Mouse (Mus musculus) heart, postnatal 10 days (tissue): Measurements from ENCODE around the gene Scaf4. TPM values are rescaled to one million over a fixed set of nuclear protein-coding genes. Genes with fewer than 3 reads are reported as not detected.

ENCODE experiments used
- DNase-seq, 2 experiments: peaks; one replicate each; pipeline ENCODE4 v3.0.0; 2021
- intact Hi-C: fragments of 180-260 bp; cut with DNase I; formaldehyde crosslinking; loops from one replicate; pipeline ENCODE4 v1.15.1; 2025
- total RNA-seq, 2 experiments: library from RNA; stranded (reverse); gene quantifications; 2 replicates each; pipeline ENCODE4 v1.2.3; 2021

The Scaf4 gene
- total RNA-seq, 2 experiments from 2014 or later, result 26.8 to 31.2 TPM

DNA sequence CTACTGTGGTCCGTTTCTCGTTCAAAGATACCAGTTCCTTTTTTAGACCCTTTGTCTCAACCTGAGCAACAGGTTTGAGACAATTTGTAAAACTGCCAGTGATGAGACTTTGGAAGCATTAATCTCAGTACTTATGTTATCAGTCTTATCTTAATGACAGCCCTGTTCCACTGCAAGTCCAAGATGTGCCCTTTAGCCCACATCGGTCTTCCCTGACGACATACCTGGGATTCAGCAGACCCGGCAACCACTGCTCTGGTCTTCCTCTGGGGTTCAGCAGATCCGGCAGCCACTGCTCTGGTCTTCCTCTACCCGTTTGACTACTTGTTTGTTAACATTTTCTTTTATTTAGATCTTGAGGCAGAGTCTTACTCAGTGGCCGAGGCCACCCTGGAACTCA, 72.5 kb downstream of the Scaf4 start:
- intact Hi-C loops, result no loop called here

DNA sequence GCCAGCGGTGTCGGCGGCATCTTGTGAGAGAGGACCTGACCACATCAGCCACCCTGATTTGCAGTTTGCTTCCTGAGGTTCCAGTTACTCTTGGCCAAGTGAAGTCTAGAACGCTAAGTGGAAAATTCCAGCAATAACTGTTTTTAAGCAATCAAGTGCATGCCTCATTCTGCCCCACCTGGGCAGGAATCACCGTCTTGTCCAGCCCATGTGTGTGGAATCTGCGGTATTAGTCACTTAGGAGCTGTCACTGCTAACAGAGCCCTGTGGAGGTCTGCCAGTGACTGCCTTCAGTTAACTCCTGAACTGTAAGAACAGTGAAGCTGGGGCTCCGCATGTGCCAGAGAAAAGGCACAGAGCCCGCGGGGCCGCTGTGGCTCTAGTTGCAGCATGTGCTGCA, 73.6 kb downstream of the Scaf4 start:
- intact Hi-C loops, result no loop called here
- DNase-seq, result no peak

More for the DNA sequence above, 72.5 kb downstream of the Scaf4 start:
- no peak for DNase-seq

DNA sequence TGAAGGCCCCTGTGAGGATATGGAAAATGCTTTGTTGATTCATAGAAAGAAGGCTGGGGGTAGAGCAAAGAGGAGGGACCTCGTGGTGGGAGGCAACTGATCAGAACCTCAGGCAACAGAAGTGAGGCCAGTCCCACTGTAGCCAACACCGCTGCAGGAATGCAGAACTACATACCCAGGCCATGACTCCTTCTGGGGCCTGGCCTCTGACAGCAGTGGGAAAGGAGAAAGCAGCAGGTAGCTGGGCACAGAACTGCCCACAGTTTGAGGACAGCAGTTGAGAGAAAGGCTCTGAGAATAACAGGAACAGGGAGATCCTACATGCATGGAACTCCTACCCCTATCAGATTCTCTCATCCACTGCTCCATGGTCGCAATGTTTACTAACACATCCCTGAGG, 75.3 kb downstream of the Scaf4 start:
- intact Hi-C loops, result no loop called here

DNA sequence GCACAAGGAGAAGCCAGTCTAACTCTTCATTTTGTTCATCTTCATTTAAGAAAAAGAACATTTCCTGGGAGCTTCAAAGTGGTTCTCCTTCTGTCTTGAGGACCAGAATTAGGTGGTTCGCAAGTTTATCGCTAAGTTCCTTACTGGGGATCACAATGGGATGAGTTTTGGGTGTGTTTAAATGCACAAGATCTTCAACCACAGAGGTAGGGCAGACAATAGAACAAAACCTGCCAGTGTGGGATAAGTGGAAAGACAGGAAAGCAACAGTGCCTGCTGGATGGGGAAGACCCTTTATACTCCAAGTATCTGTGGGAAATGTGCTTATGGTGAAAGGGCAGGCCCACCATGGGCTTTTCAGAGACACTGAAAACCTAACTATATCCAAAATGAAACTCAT, 79.4 kb downstream of the Scaf4 start:
- no peak for DNase-seq
- intact Hi-C loops, result no loop called here

More for the DNA sequence above, 75.3 kb downstream of the Scaf4 start:
- DNase-seq, result no peak

DNA sequence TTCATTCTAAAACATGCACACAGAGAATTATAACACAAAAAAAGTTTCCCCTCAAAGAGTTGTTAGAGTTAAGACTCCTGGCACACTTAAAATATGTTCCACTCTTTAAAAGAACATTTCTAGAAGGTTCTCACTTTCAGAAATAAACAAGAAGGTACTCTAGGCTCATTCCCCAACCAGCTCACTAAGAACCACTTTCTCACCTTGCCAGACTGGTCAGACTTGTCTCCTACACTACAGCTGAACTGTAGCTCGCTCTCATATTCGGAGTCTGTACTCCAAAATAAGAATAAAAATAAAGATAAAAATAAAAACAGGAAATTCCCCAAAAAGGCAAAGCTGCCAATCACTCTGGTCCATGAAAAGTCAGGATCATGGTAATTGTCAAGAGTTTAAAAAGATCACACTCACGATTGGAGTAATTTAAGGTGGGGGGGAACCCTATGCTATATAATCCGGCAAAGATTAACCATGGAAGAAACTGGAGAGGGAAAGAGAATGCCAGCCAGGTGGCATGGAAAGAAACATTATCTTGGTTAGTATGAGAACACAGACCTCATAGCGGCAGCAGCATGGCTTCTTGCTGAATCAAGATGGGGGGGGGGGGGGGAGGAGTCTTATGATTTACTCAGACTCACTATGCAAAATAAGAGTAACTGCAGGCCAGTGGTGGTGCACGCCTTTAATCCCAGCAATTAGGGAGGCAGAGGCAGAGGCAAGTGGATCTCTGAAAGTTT, 80.9 kb downstream of the Scaf4 start:
- DNase-seq, result no peak
- intact Hi-C loops, result no loop called here

DNA sequence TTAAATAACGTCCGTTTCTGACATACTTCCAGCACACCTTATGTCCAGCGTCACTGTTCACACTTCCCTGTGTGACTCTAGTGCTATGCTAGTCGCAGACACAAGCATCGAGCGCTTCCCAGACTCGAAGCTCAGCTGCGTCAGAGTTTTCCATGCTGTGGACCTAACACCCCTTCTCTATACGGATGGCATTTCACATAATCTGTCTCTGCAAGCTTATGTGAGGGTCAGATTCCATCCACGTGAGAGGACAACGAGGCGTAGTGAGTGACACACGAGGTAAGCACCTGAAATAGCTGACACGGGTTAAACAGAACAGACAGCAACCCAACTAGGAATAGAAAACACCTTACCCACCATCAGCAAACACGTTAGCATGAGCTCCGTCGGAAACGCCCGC, 82.2 kb downstream of the Scaf4 start:
- intact Hi-C loops, result no loop called here

DNA sequence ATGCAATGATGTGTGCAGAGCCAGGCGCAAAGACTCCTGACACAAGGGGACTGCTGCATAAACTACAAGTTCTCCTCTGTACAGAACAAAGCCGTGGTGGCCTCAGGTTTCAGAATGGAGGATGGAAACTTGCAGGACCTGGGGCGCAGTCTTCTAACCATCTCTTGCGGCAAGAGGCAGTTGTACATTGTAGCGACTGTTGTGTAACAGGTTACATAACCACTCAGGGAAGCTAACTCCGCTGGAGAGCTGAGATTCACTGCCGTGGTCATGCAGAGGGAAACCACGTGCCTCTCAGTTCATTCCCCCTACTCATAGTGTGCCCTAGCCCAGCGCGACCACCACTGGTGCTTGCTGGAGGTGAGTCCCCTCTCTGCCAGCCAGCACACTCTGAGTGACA, 85.1 kb downstream of the Scaf4 start:
- no peak for DNase-seq
- intact Hi-C loops, result loop anchor here (5.0 kb wide), 1 partner anchor 83 kb away; the partner anchor contains the start of gene Scaf4

More for the DNA sequence above, 82.2 kb downstream of the Scaf4 start:
- DNase-seq, result no peak

DNA sequence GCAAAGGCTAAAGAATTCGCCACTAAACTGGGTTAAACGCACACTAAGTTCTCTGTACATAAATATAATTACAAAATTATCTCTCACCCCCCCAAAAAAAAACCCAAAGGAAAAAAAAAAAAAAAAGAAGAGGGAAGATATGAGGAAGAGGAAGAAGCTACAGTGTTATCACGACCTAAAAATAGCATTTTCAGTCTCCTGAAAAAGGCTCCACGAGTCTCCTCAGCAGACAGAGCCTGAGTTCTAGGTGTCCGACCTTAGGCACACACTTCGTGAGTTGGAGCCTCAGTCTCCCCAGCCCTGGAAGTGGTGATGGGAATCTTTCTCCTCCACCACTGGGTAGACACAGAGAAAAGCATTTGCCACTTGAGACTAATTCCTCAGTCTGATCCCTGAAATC, 85.7 kb downstream of the Scaf4 start:
- intact Hi-C loops, result loop anchor here (5.0 kb wide), 1 partner anchor 84 kb away; the partner anchor contains the start of gene Scaf4
- no peak for DNase-seq

DNA sequence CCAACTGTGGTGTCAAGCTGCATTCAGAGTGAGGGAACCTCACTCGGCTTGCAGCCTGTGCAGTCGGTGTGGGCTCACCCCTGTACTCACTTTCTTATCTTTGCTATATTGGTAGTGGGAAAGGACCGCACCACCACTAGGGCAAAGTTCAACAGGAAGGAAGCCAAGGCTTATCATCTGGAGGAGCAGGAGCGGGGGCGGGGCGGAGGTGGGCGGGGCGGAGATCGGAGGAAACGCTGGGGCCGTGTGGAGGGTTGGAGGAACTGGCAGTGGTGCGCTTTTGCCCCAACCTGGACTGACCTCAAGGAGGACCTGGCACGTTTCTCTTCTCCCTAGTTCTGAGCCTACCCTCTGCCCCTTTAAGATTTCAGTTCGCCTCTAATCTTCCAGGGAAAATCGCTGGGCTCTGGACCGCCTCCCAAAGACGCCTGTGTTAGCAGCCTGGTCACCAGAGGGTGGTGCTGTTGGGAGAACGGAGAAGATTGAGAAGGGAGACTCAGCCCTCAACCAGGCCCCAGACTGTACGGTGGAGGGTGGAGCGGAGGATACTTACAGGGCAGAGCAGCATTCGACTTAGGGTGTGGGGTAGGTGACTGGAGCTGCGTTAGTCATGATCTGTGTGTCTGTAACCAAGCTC, 86.8 kb downstream of the Scaf4 start:
- DNase-seq, result peak; percentile 88 to 90
- intact Hi-C loops, result loop anchor here (1.0 to 5.0 kb wide), 2 partner anchors 23 to 85 kb away; partner anchors contain the start of genes Scaf4 and Sod1

DNA sequence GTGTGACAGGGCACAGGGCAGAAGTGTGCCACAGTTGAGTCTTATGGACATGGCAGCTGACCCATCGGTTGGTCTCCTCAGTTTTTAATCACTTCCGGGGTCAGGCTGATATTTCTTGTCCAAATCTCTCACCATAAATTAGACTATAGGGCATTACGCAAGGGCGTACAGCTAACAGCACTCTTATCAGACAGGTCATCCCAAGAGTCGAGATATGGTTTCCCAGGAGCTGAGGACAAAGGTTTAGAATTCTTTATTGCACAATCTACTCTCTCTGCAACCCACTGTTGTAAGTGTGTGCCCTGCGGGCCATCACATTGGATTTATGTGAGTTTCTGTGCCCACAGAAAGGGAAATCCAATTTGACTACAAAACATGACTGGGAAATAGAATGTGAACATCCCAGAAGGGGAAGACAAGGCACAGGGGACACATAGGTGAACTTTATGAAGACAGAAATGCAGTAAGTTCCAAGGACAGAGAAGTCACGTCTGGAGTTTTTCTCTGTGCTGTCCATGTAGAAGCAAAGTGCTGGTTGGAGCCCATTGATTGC, 87.5 kb downstream of the Scaf4 start:
- DNase-seq, result no peak
- intact Hi-C loops, result loop anchor here (1.0 to 5.0 kb wide), 2 partner anchors 24 to 86 kb away; partner anchors contain the start of genes Scaf4 and Sod1

DNA sequence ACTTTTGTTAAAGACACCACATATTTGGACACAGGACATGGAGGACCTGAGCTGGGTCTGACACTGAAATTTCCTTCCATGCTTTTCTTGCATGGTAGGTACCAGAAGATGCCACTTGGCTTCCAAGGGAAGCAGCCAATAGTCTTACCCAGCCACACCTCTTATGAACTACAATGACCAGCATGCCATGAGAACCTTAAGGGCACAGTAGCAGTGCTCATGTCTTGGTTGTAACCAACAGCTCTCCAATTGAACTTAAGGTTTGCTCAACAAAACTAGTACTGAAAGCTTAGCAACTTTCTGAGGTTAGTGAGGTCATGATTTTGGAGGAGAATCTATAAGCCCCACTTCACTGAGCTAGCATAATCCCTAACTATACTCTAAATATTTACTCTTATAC, 90.6 kb downstream of the Scaf4 start:
- no peak for DNase-seq
- intact Hi-C loops, result no loop called here

DNA sequence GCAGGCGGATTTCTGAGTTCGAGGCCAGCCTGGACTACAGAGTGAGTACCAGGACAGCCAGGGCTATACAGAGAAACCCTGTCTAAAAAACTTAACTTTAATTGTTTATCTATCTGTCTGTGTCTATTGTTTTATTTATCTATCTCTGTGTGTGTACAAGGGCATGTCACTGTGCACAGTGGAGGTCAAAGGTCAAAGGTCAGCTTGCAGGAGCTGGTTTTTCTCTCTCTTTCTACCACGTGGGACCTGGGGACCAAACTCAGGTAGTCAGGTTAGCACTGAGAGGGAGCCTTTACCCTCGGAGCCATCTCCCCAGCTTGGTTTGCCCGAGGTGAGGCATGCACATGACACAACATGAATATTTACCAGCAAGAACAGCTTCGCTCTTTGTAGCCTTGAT, 93.0 kb downstream of the Scaf4 start:
- DNase-seq, result no peak
- intact Hi-C loops, result no loop called here

DNA sequence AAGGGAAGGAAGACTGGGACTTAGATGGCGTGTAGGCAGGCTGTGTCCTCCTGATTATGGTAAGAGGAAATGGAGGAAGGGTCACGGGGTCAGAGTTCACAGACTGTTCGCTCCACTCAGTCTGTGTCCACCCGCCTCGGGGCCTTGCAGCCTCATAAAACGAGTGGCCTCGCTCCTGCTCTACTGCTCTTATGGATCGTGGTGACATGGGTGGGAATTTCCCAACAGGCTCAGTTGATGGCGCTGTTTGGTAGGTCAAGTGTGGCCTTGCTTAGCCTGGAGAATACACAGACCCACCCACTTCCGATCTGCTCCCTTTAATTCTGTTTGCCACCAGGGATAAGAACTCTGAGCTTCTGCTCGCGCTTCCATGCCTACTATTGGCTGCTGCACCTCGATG, 96.8 kb downstream of the Scaf4 start:
- intact Hi-C loops, result loop anchor here (2.0 to 5.0 kb wide), 2 partner anchors 245 to 413 kb away; no protein-coding TSS in a partner anchor
- peak; percentile 45 to 70 for DNase-seq

DNA sequence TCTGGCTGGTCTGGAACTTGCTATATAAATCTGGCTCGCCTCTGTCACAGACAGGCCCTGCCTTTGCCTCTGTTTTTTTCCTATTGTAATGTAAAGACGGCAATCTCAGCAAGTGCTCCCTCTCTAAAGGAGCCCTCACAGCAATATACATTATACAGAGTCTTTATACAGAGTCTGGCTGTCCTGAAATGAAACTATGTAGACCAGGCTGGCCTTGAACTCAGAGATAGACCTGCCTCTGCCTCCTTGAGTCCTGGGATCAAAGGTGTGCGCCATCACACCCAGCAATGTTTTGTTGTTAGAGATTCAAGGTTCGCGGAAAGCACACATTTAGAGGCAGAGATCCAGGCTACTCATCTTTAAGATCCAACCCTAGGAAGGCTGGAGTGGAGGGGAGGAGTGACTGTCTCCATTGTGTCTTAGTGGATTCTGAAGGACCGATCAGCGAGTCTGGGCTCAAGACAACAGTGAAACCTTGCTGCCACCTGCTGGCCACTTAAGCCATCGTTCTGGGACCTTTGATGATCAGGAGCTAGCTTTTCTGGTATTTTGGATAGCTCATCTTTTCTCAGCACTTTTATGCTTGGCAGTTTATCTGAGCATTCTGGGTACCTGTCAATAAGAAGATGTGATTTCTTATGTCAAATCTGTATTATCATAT, 98.2 kb downstream of the Scaf4 start:
- intact Hi-C loops, result loop anchor here (1.0 to 5.0 kb wide), 3 partner anchors 244 to 411 kb away; no protein-coding TSS in a partner anchor
- peak; percentile 81 to 86 for DNase-seq

DNA sequence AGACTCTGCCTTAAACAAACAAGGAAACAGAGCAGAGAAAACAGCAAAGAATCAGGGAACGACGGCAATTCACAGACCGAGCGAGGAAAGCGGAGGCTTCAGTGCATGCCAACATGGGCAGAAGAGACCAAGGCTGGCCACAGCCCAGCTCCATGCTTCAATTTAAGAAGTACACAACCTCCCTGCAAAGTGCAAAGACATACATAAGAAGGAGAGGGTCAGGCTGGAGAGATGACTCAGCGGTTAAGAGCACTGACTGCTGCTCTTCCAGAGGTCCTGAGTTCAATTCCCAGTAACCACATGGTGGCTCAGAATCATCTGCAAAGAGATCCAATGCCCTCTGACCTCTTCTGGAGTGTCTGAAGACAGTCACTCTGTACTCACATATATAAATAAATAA, 100.2 kb downstream of the Scaf4 start:
- no peak for DNase-seq
- intact Hi-C loops, result no loop called here

DNA sequence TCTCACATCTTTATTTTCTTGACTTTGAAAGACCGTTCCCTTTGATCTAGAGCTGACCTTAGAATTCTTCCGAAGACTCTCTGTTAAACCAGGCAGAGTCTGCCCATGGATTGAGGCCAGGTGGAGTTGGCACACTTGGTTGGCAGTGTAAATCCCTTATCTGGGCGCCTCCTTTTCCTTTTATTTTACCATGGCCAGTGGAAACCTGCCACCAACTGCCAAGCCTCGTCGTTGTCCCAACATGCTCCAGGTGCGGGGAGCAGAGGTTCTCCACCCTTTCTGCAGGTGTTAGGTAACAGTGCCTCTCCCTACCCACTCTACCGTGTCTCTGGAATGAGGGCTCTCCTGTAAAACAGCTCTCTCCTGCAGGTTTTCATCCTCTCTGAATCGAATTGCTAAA, 102.6 kb downstream of the Scaf4 start:
- intact Hi-C loops, result no loop called here
- DNase-seq, result peak in 1 of 2 experiments; percentile 19

DNA sequence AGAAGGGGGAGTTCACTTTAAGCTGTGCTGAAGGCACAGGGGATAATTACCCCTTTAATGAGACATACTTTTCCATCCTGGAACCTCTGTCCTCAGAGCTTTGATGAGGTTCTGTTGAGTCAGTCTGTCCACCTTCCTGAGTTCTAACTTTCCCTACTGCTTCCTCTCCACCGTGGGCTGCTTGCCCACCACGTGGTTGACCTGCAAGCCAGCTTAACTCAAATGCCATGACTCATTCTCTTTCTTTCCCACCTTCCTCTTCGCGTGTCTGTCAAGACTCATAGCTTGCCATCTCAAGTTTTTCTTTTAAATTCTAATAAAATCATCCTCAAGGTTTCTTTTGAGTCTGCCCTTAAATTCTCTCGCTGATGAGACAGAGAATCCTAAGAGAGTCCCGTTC, 103.3 kb downstream of the Scaf4 start:
- intact Hi-C loops, result no loop called here
- no peak for DNase-seq

DNA sequence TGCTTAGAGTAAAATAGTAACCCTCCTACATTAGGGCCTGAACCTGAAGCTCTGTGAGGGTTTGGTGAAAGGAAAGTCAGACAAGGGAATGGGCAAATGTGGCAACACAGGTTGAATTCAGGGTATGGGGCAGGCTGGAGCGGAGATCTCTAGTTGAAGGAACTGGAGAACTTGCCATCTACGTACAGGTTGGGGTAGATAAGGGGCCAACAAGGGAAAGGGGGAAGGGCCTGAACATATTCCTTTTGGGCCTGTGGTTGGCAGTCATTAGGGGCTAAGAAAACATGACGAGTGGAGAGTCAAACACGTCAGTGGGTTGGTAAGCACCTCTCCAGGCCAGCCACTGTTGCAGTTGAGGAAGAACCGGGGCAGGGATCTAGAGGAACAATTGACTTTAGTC, 104.4 kb downstream of the Scaf4 start:
- intact Hi-C loops, result no loop called here
- DNase-seq, result no peak

DNA sequence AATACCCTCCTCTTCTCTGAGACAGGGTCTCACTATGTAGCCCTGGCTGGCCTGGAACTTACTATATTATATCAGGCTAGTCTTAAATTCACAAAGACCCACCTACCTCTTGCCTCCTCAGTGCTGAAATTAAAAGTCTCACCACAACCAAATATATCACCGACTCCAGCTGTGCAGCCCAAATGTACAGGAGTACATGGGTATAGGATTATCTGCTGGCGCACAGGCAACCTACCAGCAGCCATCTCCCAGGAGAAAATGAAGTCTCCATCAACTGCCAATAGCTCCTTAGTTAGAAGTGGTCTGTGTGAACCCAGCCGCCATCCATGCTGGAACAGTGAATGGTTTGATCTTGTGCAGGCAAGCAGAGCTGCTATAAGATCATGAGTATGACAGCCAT, 105.9 kb downstream of the Scaf4 start:
- intact Hi-C loops, result no loop called here
- no peak for DNase-seq

DNA sequence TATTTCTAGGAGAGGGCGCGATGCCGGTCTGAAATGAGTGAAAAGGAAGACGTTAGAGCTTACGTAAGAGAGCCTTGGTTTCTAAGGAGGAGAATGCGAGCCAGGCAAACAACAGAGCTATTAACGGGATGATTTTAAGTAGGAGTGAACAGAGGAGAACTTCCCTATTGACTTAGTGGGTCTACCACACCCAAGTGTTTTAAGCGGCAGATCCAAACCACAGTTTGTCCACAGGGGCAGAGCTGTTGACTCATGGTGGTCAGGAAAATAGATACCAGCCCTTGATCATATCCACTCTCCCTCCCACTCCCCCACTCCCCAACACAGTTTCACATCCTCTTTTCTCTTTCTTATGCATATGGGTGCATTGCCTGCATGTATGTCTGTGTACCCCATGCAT, 106.9 kb downstream of the Scaf4 start:
- DNase-seq, result no peak
- intact Hi-C loops, result no loop called here

DNA sequence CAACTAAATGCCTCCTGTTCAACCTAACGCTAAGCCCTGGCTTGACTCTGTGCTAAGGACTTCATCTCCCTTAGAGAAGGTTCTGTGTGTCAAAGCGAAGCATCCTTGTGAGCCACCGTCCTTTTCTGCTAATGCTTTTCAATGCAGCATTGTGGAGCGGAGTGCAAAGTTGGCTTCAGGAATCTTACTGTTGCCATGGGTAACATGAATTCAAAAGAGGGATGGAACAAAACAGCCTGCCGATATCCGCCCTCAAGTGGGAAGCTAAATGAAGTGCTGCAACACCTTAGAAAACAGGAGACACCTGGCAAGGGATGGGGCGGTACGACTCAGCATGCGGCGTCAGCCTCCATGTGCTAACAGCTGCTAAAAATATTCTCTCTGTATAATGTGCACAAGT, 107.8 kb downstream of the Scaf4 start:
- no peak for DNase-seq
- intact Hi-C loops, result no loop called here
